Mouse (Mus musculus): ENCODE measurements at regions not wholly inside any gene's neighbourhood (a gene's known extent, or its start where the extent isn't known, plus 50 kb on each side); places are given as distances from the start of the nearest gene placed in this dataset.

DNA sequence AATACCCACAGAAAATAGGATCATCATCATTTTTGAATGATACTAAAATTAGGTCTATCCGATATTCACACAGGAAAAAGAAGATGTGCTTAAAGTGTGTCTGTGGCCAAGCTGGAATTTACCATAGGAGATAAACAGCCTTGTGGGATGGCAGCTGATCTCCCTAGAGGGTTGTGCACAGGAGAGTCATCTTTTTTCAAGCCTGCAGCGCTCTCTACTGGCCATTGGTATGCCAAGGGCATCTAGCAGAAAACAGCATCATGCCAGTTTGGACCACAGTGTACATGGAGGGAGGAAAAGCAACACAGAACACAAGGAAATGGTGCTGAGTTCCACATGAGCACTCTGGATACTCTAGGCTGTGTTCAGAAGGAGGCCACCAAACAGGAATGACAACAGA, 74.1 kb upstream of the Diaph3 start:
- 28% methylated on average over 2 of the region's 2 CpGs for WGBS
- Histone ChIP-seq H3K4me3 (ENCODE audit: low read length) (no peak overlapping the region), H3K9ac (ENCODE audit: low read depth, low read length) (no peak overlapping the region), H3K4me1 (ENCODE audit: control insufficient read depth, insufficient read depth, low read length) (no peaks in the 10 kb centered on the region), H3K9me3 (ENCODE audit: control insufficient read depth, low read length) (no peaks in the 10 kb centered on the region), H3K27me3 (ENCODE audit: control insufficient read depth, insufficient read depth, low read length) (no peaks in the 10 kb centered on the region), H3K27ac (ENCODE audit: low read depth, low read length) (no peak overlapping the region), H3K4me2 (replicated peaks; ENCODE audit: low read depth, low read length) (no peak overlapping the region), H3K36me3 (ENCODE audit: control insufficient read depth, insufficient read depth, low read length) (no peaks in the 10 kb centered on the region)
- ATAC-seq (ENCODE audit: low FRiP score, low TSS enrichment), result peak; percentile 85; the same call in 1 of the 2 replicates

DNA sequence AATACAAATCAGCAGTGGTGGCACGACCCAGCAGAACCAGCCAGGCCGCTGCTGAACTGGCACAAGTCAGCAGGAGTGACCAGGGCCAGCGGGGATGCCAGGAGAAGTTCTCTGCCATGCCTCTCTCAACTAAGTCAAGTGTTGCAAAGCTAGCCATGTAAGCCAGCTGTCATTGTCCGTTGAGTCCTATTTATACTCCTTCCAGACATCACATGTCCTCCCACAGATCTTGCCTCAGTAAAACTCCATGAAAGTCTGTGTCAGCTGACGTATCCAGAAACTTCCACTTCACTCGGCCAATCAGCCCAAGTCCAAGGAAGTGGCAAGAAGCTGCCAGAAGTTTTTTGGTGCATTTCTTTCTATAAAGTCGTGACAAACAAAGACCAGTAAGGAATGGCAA, 76.0 kb upstream of the Diaph3 start:
- Histone ChIP-seq H3K27ac (ENCODE audit: low read depth, low read length) (no peak overlapping the region), H3K9ac (ENCODE audit: low read depth, low read length) (no peak overlapping the region), H3K27me3 (ENCODE audit: control insufficient read depth, insufficient read depth, low read length) (no peaks in the 10 kb centered on the region), H3K4me3 (ENCODE audit: low read length) (no peak overlapping the region), H3K36me3 (ENCODE audit: control insufficient read depth, insufficient read depth, low read length) (no peaks in the 10 kb centered on the region), H3K9me3 (ENCODE audit: control insufficient read depth, low read length) (no peaks in the 10 kb centered on the region), H3K4me1 (ENCODE audit: control insufficient read depth, insufficient read depth, low read length) (no peaks in the 10 kb centered on the region), H3K4me2 (replicated peaks; ENCODE audit: low read depth, low read length) (no peak overlapping the region)
- no peak for ATAC-seq (ENCODE audit: low FRiP score, low TSS enrichment)
- WGBS, result 68% methylated on average over 7 of the region's 7 CpGs

DNA sequence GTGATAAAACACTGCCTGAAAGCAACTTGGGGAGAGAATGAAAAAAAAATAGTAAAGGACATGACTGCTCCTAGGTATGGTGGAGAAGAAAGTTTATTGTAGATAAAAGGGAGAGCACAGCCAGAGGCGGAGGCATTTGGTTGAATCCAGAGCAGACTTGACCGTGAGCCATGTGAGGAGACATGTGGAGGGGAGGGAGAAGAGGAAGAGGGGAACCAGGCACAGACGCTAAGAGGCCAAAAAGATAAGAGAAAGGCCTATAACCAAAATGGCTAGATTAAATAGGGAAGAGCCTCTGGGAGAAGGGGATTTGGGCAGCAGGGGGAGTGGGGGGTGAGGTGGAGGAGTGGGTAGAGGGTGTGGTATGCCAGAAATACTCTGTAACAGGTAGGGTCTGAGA, 78.9 kb upstream of the Diaph3 start:
- H3K9ac ChIP-seq (ENCODE audit: low read depth, low read length), result no peak overlapping the region
- H3K36me3 ChIP-seq (ENCODE audit: control insufficient read depth, insufficient read depth, low read length), result no peaks in the 10 kb centered on the region
- no peak overlapping the region for H3K4me2 ChIP-seq (replicated peaks; ENCODE audit: low read depth, low read length)
- ATAC-seq (ENCODE audit: low FRiP score, low TSS enrichment), result no peak
- no peak overlapping the region for H3K4me3 ChIP-seq (ENCODE audit: low read length)
- no peaks in the 10 kb centered on the region for H3K4me1 ChIP-seq (ENCODE audit: control insufficient read depth, insufficient read depth, low read length)
- no peak overlapping the region for H3K27ac ChIP-seq (ENCODE audit: low read depth, low read length)
- no peaks in the 10 kb centered on the region for H3K27me3 ChIP-seq (ENCODE audit: control insufficient read depth, insufficient read depth, low read length)
- 94% methylated on average over 3 of the region's 3 CpGs for WGBS
- H3K9me3 ChIP-seq (ENCODE audit: control insufficient read depth, low read length), result no peaks in the 10 kb centered on the region

DNA sequence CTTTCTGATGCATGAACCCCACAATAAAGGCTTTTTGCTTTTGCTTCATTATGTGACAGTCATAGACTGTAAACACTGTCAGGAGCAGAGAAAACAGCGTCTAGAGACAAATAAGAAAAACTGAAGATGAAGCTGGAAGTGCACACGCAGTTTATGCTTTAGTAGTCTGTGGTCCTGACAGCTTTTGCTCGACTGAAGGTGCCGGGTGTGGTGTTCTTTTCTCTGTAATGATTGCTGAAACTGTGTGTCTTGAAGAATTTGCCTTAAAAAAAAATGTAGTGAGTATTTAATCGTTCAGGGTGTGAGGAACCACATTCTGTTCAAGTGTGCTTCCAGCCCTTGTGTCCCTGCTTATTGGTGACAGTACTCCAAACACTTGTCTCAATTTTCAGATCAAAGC, 83.8 kb upstream of the Diaph3 start:
- Histone ChIP-seq H3K9ac (ENCODE audit: low read depth, low read length) (no peak overlapping the region), H3K36me3 (ENCODE audit: control insufficient read depth, insufficient read depth, low read length) (no peaks in the 10 kb centered on the region), H3K27ac (ENCODE audit: low read depth, low read length) (no peak overlapping the region), H3K4me3 (ENCODE audit: low read length) (no peak overlapping the region), H3K27me3 (ENCODE audit: control insufficient read depth, insufficient read depth, low read length) (no peaks in the 10 kb centered on the region), H3K4me1 (ENCODE audit: control insufficient read depth, insufficient read depth, low read length) (no peaks in the 10 kb centered on the region), H3K4me2 (replicated peaks; ENCODE audit: low read depth, low read length) (no peak overlapping the region), H3K9me3 (ENCODE audit: control insufficient read depth, low read length) (no peaks in the 10 kb centered on the region)
- WGBS, result 80% methylated on average over 5 of the region's 5 CpGs
- no peak for ATAC-seq (ENCODE audit: low FRiP score, low TSS enrichment)

DNA sequence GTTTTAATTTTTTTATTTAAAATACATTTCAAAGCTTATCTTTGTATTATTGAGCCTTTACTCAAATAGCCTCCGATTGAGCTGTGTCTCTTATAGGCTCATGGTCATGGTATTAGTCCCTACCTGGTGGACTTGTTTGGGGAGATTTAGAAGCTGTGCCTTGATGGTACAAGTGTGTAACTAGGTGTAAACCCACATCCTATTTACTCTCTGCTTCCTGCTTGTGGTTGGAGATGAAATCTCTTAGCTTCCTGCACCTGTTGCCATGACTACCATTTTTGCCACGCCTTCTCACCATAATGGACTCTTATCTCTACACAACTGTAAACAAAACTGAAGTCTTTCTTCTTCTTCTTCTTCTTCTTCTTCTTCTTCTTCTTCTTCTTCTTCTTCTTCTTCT, 108.2 kb upstream of the Diaph3 start:
- Histone ChIP-seq H3K36me3 (ENCODE audit: control insufficient read depth, insufficient read depth, low read length) (no peaks in the 10 kb centered on the region), H3K9ac (ENCODE audit: low read depth, low read length) (no peak overlapping the region), H3K4me1 (ENCODE audit: control insufficient read depth, insufficient read depth, low read length) (no peaks in the 10 kb centered on the region), H3K4me3 (ENCODE audit: low read length) (no peak overlapping the region), H3K9me3 (ENCODE audit: control insufficient read depth, low read length) (no peaks in the 10 kb centered on the region), H3K4me2 (replicated peaks; ENCODE audit: low read depth, low read length) (no peak overlapping the region), H3K27ac (ENCODE audit: low read depth, low read length) (no peak overlapping the region), H3K27me3 (ENCODE audit: control insufficient read depth, insufficient read depth, low read length) (no peaks in the 10 kb centered on the region)
- 94% methylated on average over 2 of the region's 2 CpGs for WGBS
- no peak for ATAC-seq (ENCODE audit: low FRiP score, low TSS enrichment)

DNA sequence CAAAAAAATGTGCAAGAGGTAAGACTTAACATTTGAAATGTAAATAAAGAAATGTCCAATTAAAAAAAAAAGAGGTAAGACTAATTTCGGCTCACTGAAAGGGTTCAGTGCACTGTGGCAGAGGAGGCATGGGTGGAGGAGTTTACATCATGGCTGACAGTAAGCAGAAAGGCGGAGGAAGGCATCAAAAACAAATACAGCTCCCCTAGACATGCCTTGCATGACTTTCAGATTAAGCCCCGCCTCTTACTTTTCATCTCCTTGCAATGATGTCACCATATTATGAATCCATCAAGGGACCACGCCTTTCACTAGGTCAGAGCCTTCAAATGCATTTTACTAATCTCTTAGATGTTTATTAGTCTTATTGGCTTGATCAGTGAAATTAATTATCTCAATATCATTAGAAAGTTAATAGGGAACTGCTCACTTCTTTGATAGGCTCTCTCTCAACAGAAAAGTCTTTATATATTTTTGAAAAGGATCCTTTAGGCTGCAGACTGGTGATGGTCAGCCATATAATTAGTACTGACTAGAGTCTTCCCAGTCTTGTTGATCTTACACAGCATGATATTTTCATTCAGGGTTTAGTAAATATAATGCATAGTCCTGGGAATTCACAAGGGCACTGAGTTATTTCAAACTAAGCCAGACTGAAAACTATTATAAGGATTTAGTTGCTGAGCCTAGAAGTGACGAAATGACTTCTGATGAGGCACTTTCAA, 114.6 kb upstream of the Diaph3 start:
- 82% methylated on average over 5 of the region's 5 CpGs for WGBS
- Histone ChIP-seq H3K9me3 (ENCODE audit: control insufficient read depth, low read length) (no peaks in the 10 kb centered on the region), H3K27me3 (ENCODE audit: control insufficient read depth, insufficient read depth, low read length) (no peaks in the 10 kb centered on the region), H3K9ac (ENCODE audit: low read depth, low read length) (no peak overlapping the region), H3K27ac (ENCODE audit: low read depth, low read length) (no peak overlapping the region), H3K36me3 (ENCODE audit: control insufficient read depth, insufficient read depth, low read length) (no peaks in the 10 kb centered on the region), H3K4me2 (replicated peaks; ENCODE audit: low read depth, low read length) (no peak overlapping the region), H3K4me1 (ENCODE audit: control insufficient read depth, insufficient read depth, low read length) (no peaks in the 10 kb centered on the region), H3K4me3 (ENCODE audit: low read length) (no peak overlapping the region)
- ATAC-seq (ENCODE audit: low FRiP score, low TSS enrichment), result no peak

DNA sequence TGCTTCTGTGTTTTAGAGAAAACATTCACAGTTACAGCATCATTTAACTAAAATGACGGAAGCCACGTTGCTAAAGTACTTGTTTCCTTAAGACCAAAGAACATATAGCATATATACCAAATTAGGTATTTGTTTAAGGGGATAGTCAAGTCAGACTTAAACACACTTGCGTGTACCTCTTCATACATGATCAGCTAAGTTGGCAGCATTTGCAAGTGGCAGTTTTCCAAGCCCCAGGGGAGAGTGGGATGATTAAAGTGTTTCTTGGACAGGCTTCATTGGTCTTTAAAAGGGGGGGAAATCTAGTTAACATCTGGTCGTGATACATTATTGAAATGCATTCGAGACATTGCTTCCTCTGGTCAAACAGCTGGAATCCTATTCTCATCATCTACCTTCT, 120.7 kb upstream of the Diaph3 start:
- no peaks in the 10 kb centered on the region for H3K4me1 ChIP-seq (ENCODE audit: control insufficient read depth, insufficient read depth, low read length)
- H3K4me3 ChIP-seq (ENCODE audit: low read length), result no peak overlapping the region
- no peak overlapping the region for H3K9ac ChIP-seq (ENCODE audit: low read depth, low read length)
- H3K27me3 ChIP-seq (ENCODE audit: control insufficient read depth, insufficient read depth, low read length), result no peaks in the 10 kb centered on the region
- no peak overlapping the region for H3K27ac ChIP-seq (ENCODE audit: low read depth, low read length)
- H3K9me3 ChIP-seq (ENCODE audit: control insufficient read depth, low read length), result no peaks in the 10 kb centered on the region
- ATAC-seq (ENCODE audit: low FRiP score, low TSS enrichment), result no peak
- H3K36me3 ChIP-seq (ENCODE audit: control insufficient read depth, insufficient read depth, low read length), result no peaks in the 10 kb centered on the region
- no peak overlapping the region for H3K4me2 ChIP-seq (replicated peaks; ENCODE audit: low read depth, low read length)
- WGBS, result 64% methylated on average over 5 of the region's 5 CpGs

DNA sequence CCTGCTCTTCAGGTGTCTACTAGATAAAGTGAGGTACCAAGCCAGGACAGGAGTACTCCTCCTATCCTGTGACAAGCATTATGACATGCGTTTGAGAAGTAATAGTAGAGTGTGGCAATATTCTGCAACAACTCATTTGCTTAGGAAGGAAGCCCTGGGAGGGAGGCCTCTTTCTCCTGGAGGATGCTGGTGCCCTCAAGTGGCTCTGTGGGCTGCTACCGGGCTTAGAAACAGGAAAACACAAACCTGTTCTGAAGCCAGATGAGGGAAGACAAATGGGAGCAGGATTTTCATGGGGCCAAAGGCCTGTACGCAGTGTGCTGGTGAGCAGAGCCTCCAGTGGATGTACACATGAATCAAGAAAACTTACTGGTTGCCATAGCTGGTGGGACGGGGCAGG, 123.8 kb upstream of the Diaph3 start:
- no peak overlapping the region for H3K9ac ChIP-seq (ENCODE audit: low read depth, low read length)
- no peak for ATAC-seq (ENCODE audit: low FRiP score, low TSS enrichment)
- H3K4me2 ChIP-seq (replicated peaks; ENCODE audit: low read depth, low read length), result no peak overlapping the region
- no peak overlapping the region for H3K27ac ChIP-seq (ENCODE audit: low read depth, low read length)
- H3K4me1 ChIP-seq (ENCODE audit: control insufficient read depth, insufficient read depth, low read length), result no peaks in the 10 kb centered on the region
- H3K36me3 ChIP-seq (ENCODE audit: control insufficient read depth, insufficient read depth, low read length), result no peaks in the 10 kb centered on the region
- 84% methylated on average over 4 of the region's 4 CpGs for WGBS
- no peaks in the 10 kb centered on the region for H3K27me3 ChIP-seq (ENCODE audit: control insufficient read depth, insufficient read depth, low read length)
- no peak overlapping the region for H3K4me3 ChIP-seq (ENCODE audit: low read length)
- no peaks in the 10 kb centered on the region for H3K9me3 ChIP-seq (ENCODE audit: control insufficient read depth, low read length)

DNA sequence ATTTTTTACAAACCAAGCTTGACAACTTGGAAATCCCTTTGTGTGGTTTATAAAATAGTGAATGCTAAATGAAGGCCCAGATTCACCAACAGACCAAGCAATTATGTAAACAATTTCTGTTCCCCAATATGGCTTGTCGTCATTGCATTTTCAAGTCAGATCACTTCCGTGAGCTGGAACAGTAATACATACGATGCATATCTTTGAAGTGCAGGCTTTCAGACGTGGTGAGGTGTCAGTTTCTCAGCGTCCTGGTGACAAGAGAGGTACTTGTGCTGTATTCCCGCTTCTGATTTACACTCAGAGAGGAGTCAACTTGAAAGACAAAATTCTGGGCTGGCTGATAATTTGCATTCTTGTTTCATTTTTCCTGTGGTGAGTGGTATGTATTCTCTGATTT, 125.3 kb upstream of the Diaph3 start:
- WGBS, result 46% methylated on average over 6 of the region's 6 CpGs
- H3K4me2 ChIP-seq (replicated peaks; ENCODE audit: low read depth, low read length), result no peak overlapping the region
- no peaks in the 10 kb centered on the region for H3K27me3 ChIP-seq (ENCODE audit: control insufficient read depth, insufficient read depth, low read length)
- H3K4me3 ChIP-seq (ENCODE audit: low read length), result no peak overlapping the region
- H3K36me3 ChIP-seq (ENCODE audit: control insufficient read depth, insufficient read depth, low read length), result no peaks in the 10 kb centered on the region
- no peak overlapping the region for H3K9ac ChIP-seq (ENCODE audit: low read depth, low read length)
- no peak for ATAC-seq (ENCODE audit: low FRiP score, low TSS enrichment)
- no peaks in the 10 kb centered on the region for H3K4me1 ChIP-seq (ENCODE audit: control insufficient read depth, insufficient read depth, low read length)
- H3K27ac ChIP-seq (ENCODE audit: low read depth, low read length), result no peak overlapping the region
- no peaks in the 10 kb centered on the region for H3K9me3 ChIP-seq (ENCODE audit: control insufficient read depth, low read length)
